Mouse (Mus musculus) MEL (cell line): ENCODE results near the gene Rnf217.

Source experiments
- CHD2 ChIP-seq: IDR thresholded peaks from 2 replicates; pipeline ENCODE4 v1.6.1; 2011; ENCODE audit warnings: low read length, improper control_type of control experiment
- EP300 ChIP-seq, 2 experiments: IDR thresholded peaks; 2 replicates each; pipeline ENCODE4 v1.6.1; 2011; ENCODE audit warnings: improper control_type of control experiment in 2 of 2, low read length in 2 of 2, low read depth in 1 of 2, mild to moderate bottlenecking in 1 of 2
- ETS1 ChIP-seq: IDR thresholded peaks from 2 replicates; pipeline ENCODE4 v1.6.1; 2012; ENCODE audit warnings: low read depth, mild to moderate bottlenecking, inconsistent platforms, low read length, improper control_type of control experiment, moderate library complexity
- MYC ChIP-seq: IDR thresholded peaks from 2 replicates; pipeline ENCODE4 v1.6.1; 2011; ENCODE audit warnings: low read depth, mild to moderate bottlenecking, low read length, improper control_type of control experiment, moderate library complexity
- POLR2A ChIP-seq, 2 experiments: IDR thresholded peaks; 2 replicates each; pipeline ENCODE4 v1.6.1; 2011 to 2012; ENCODE audit warnings: low read length in 2 of 2, mild to moderate bottlenecking in 2 of 2, control low read depth in 1 of 2, improper control_type of control experiment in 1 of 2, low read depth in 1 of 2, moderate library complexity in 1 of 2; ENCODE audit not compliant: control insufficient read depth in 1 of 2, insufficient read depth in 1 of 2, poor library complexity in 1 of 2
- TAL1 ChIP-seq: IDR thresholded peaks from 2 replicates; pipeline ENCODE4 v1.6.1; 2012; ENCODE audit warnings: mild to moderate bottlenecking, inconsistent platforms, low read length, moderate library complexity, mixed read lengths
- USF1 ChIP-seq: IDR thresholded peaks from 2 replicates; pipeline ENCODE4 v1.6.1; 2014; ENCODE audit warnings: low read depth, mild to moderate bottlenecking, inconsistent platforms, low read length, improper control_type of control experiment, moderate library complexity

DNA sequence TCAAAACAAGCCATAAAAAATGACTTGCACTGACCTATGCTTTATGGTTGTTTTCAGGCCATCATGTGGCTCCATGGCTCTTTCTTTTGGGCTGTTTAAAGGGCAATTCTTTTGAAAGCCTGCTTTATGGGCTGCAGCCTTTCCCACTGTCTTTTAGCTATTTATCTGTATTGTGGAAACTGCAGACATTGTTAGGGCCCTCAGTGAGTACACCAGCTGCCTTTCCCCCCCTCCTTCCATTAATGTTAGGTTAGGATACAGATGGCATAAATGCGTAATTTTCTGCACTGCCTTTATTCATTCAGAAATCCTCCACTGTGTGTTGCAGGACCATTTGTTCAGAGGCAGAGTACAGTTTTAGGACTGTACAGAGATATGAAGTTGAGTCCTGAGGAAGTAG, 93.1 kb downstream of the Rnf217 start:
- TF ChIP-seq USF1 = no peak
- no peak for TF ChIP-seq EP300 (IDR thresholded peaks at IDR 0.05; ENCODE audit: low read depth in 1 of 2, low read length in 2 of 2)
- TF ChIP-seq TAL1 = no peak
- TF ChIP-seq ETS1 = no peak
- no peak for TF ChIP-seq MYC
- no peak for TF ChIP-seq CHD2
- TF ChIP-seq POLR2A (IDR thresholded peaks at IDR 0.05; ENCODE audit: control insufficient read depth in 1 of 2, insufficient read depth in 1 of 2, low read depth in 1 of 2, low read length in 2 of 2, poor library complexity in 1 of 2) = no peak
